26 mouse cellular contexts compared by ENCODE assay signal in genomic region chr6:134567986-134568556, GRCm38 (mm10). TPM values are rescaled to one million over a fixed set of nuclear protein-coding genes. Genes with fewer than 3 reads are reported as not detected.
DNase-seq lines count a peak whose midpoint lies in the region; ATAC-seq and TF ChIP-seq lines count a peak whose summit lies in the region.
"Had no signal": no experiment of that assay in that cellular context is flagged by ENCODE, and none has a peak within 500 bp of the region (broad histone marks: within the 10 kb centered on the region; RNA-seq: fewer than 3 reads in every experiment).

No protein-coding gene starts in this region.

- 70% methylated on average over 5 of the region's 5 CpGs for WGBS in hindbrain, embryonic 10.5 days
- WGBS in hindbrain, postnatal 0 days = 70% methylated on average over 5 of the region's 5 CpGs
- WGBS in kidney, embryonic 14.5 days = 72% methylated on average over 5 of the region's 5 CpGs
- WGBS in midbrain, embryonic 11.5 days = 72% methylated on average over 5 of the region's 5 CpGs
- WGBS in midbrain, embryonic 16.5 days = 75% methylated on average over 5 of the region's 5 CpGs

- 0 out of 2 replicates have a peak overlapping the region, but pooled peaks have one; percentile 11 for H3K4me3 ChIP-seq in hindbrain, embryonic 10.5 days
- H3K4me3 ChIP-seq in hindbrain, postnatal 0 days (ENCODE audit: low read length) = no peak overlapping the region
- H3K4me3 ChIP-seq in kidney, embryonic 14.5 days (ENCODE audit: low read length) = no peak overlapping the region
- H3K4me3 ChIP-seq in midbrain, embryonic 11.5 days (ENCODE audit: low read depth, low read length) = no peak overlapping the region
- no peak overlapping the region for H3K4me3 ChIP-seq in midbrain, embryonic 16.5 days (ENCODE audit: low read depth, low read length)

- no peak overlapping the region for H3K9ac ChIP-seq in hindbrain, postnatal 0 days (replicated peaks; ENCODE audit: low read length)
- no peak overlapping the region for H3K9ac ChIP-seq in kidney, embryonic 14.5 days (ENCODE audit: low read depth, low read length)
- no peak overlapping the region for H3K9ac ChIP-seq in midbrain, embryonic 11.5 days (ENCODE audit: low read length)
- no peak overlapping the region for H3K9ac ChIP-seq in midbrain, embryonic 16.5 days (ENCODE audit: low read depth, low read length)

- peaks cover 33% of the 10 kb centered on the region for H3K4me1 ChIP-seq in hindbrain, embryonic 10.5 days (replicated peaks)
- peaks cover 12% of the 10 kb centered on the region; the same call in 1 of the 2 replicates for H3K4me1 ChIP-seq in hindbrain, postnatal 0 days (ENCODE audit: insufficient read depth, low read length)
- peaks cover 16% of the 10 kb centered on the region for H3K4me1 ChIP-seq in kidney, embryonic 14.5 days (ENCODE audit: control insufficient read depth, insufficient read depth, low read length)
- H3K4me1 ChIP-seq in midbrain, embryonic 11.5 days (ENCODE audit: control insufficient read depth, insufficient read depth, low read length) = peaks cover 15% of the 10 kb centered on the region
- peaks cover 15% of the 10 kb centered on the region for H3K4me1 ChIP-seq in midbrain, embryonic 16.5 days (ENCODE audit: control insufficient read depth, insufficient read depth, low read length)

- peak; percentile 14 for DNase-seq in cerebellum, adult 11-12 months
- DNase-seq in cerebellum, postnatal 4 days (ENCODE audit: low spot score in 2 of 2) = no peak
- DNase-seq in hindbrain, embryonic 10.5 days (ENCODE audit: low spot score) = no peak
- no peak for DNase-seq in hindbrain, postnatal 0 days (ENCODE audit: low spot score)
- DNase-seq in kidney, postnatal 25 days = peak; percentile 25 to 55
- DNase-seq in midbrain, embryonic 11.5 days (ENCODE audit: low spot score, missing footprints) = peak; percentile 86
- DNase-seq: adrenal gland, adult 2 months; adrenal gland, postnatal 36 days; cerebellum, adult 8-10 months; cerebellum, postnatal 36 days; embryo, embryonic 11 days; gastrocnemius, postnatal 36 days; heart, postnatal 36 days; liver, embryonic 13.5 days; lung, embryonic 14.5 days; lung, postnatal 14 days; thymus, adult 2 months; thymus, postnatal 36 days had no signal

- ATAC-seq in hindbrain, postnatal 0 days = no peak
- ATAC-seq in kidney, embryonic 14.5 days (ENCODE audit: low FRiP score, low TSS enrichment) = no peak
- no peak for ATAC-seq in midbrain, embryonic 11.5 days (ENCODE audit: low FRiP score)
- no peak for ATAC-seq in midbrain, embryonic 16.5 days

- no peak overlapping the region; the same call in 1 of the 2 replicates for H3K27ac ChIP-seq in hindbrain, embryonic 10.5 days
- no peak overlapping the region for H3K27ac ChIP-seq in hindbrain, postnatal 0 days
- H3K27ac ChIP-seq in kidney, embryonic 14.5 days (ENCODE audit: low read depth, low read length) = no peak overlapping the region
- no peak overlapping the region; the same call in 1 of the 2 replicates for H3K27ac ChIP-seq in midbrain, embryonic 11.5 days (ENCODE audit: low read depth, low read length)
- no peak overlapping the region for H3K27ac ChIP-seq in midbrain, embryonic 16.5 days (ENCODE audit: low read length)
- H3K27ac ChIP-seq: liver, embryonic 13.5 days had no signal

- no peak overlapping the region for H3K4me2 ChIP-seq in hindbrain, postnatal 0 days (ENCODE audit: low read depth, low read length)
- H3K4me2 ChIP-seq in kidney, embryonic 14.5 days (replicated peaks; ENCODE audit: low read depth, low read length) = no peak overlapping the region
- H3K4me2 ChIP-seq in midbrain, embryonic 11.5 days = no peak overlapping the region
- H3K4me2 ChIP-seq in midbrain, embryonic 16.5 days (ENCODE audit: low read length) = no peak overlapping the region

- H3K36me3 ChIP-seq in hindbrain, embryonic 10.5 days = no peaks in the 10 kb centered on the region
- no peaks in the 10 kb centered on the region for H3K36me3 ChIP-seq in hindbrain, postnatal 0 days (ENCODE audit: insufficient read depth, low read length)
- no peaks in the 10 kb centered on the region for H3K36me3 ChIP-seq in kidney, embryonic 14.5 days (ENCODE audit: control insufficient read depth, insufficient read depth, low read length)
- no peaks in the 10 kb centered on the region for H3K36me3 ChIP-seq in midbrain, embryonic 11.5 days (ENCODE audit: control insufficient read depth, insufficient read depth, low read length)
- no peaks in the 10 kb centered on the region for H3K36me3 ChIP-seq in midbrain, embryonic 16.5 days (ENCODE audit: control insufficient read depth, insufficient read depth, low read length)
- H3K36me3 ChIP-seq: embryonic facial prominence, embryonic 12.5 days; hindbrain, embryonic 15.5 days; intestine, embryonic 15.5 days; limb, embryonic 13.5 days; liver, embryonic 13.5 days; midbrain, embryonic 15.5 days; neural tube, embryonic 13.5 days had no signal

- TF ChIP-seq CTCF in hindbrain, postnatal 0 days (IDR thresholded peaks at IDR 0.05; ENCODE audit: low read depth) = no peak

- H3K9me3 ChIP-seq in hindbrain, embryonic 10.5 days = 0 out of 2 replicates have a peak, but pooled peaks cover 2% of the 10 kb centered on the region
- no peaks in the 10 kb centered on the region for H3K9me3 ChIP-seq in hindbrain, postnatal 0 days (ENCODE audit: low read length)
- no peaks in the 10 kb centered on the region for H3K9me3 ChIP-seq in kidney, embryonic 14.5 days (ENCODE audit: control insufficient read depth, low read length)
- H3K9me3 ChIP-seq in midbrain, embryonic 11.5 days (ENCODE audit: control insufficient read depth, low read length) = no peaks in the 10 kb centered on the region
- no peaks in the 10 kb centered on the region for H3K9me3 ChIP-seq in midbrain, embryonic 16.5 days (replicated peaks; ENCODE audit: control insufficient read depth, low read length, poor library complexity, severe bottlenecking)
- H3K9me3 ChIP-seq: hindbrain, embryonic 15.5 days; intestine, embryonic 15.5 days; limb, embryonic 13.5 days; liver, embryonic 13.5 days; midbrain, embryonic 15.5 days; neural tube, embryonic 13.5 days had no signal

- peaks cover 23% of the 10 kb centered on the region; the same call in 1 of the 2 replicates for H3K27me3 ChIP-seq in hindbrain, embryonic 10.5 days (ENCODE audit: insufficient read depth, poor library complexity, severe bottlenecking)
- no peaks in the 10 kb centered on the region for H3K27me3 ChIP-seq in hindbrain, postnatal 0 days (ENCODE audit: insufficient read depth, low read length)
- H3K27me3 ChIP-seq in kidney, embryonic 14.5 days (ENCODE audit: control insufficient read depth, insufficient read depth, low read length) = no peaks in the 10 kb centered on the region
- H3K27me3 ChIP-seq in midbrain, embryonic 11.5 days (ENCODE audit: control insufficient read depth, insufficient read depth, low read length) = no peaks in the 10 kb centered on the region
- no peaks in the 10 kb centered on the region; the same call in 1 of the 2 replicates for H3K27me3 ChIP-seq in midbrain, embryonic 16.5 days (ENCODE audit: control insufficient read depth, insufficient read depth, low read depth, low read length)
- H3K27me3 ChIP-seq: embryonic facial prominence, embryonic 12.5 days; hindbrain, embryonic 15.5 days; intestine, embryonic 15.5 days; limb, embryonic 13.5 days; liver, embryonic 13.5 days; midbrain, embryonic 15.5 days; neural tube, embryonic 13.5 days had no signal

RNA-seq across cellular contexts. Expression of gene Lrp6, which starts 1.3 kb away (rescaled TPM):
- polyA plus RNA-seq in hindbrain, embryonic 10.5 days (2016; fragmentation: Nextera tagmentation; extraction: Ambion mirVana) = 24.7 and 25.3 TPM in 2 replicates
- total RNA-seq in hindbrain, postnatal 0 days (2014; rRNA removed) = 23.9 and 26.1 TPM in 2 replicates
- polyA plus RNA-seq in hindbrain, postnatal 0 days (2015; fragmentation: Nextera tagmentation; extraction: Ambion mirVana) = 12.1 and 13.0 TPM in 2 replicates
- 32.6 and 49.7 TPM in 2 replicates for polyA plus RNA-seq in kidney, embryonic 14.5 days (2014; fragmentation: Nextera tagmentation; extraction: Ambion mirVana)
- polyA plus RNA-seq in midbrain, embryonic 11.5 days (2014; fragmentation: Nextera tagmentation; extraction: Ambion mirVana) = 25.0 and 27.5 TPM in 2 replicates
- 14.4 and 16.7 TPM in 2 replicates for polyA plus RNA-seq in midbrain, embryonic 16.5 days (2015; fragmentation: Nextera tagmentation; extraction: Ambion mirVana)

Comparison
In these comparisons a context has a peak if more than half of its experiments do, and no peak if none do; other contexts are left out.
1. DNase-seq: peak in cerebellum, adult 11-12 months (single experiment), kidney, postnatal 25 days (2 of 2) and midbrain, embryonic 11.5 days (single experiment); none in cerebellum, postnatal 4 days (0 of 2), hindbrain, embryonic 10.5 days (single experiment) and hindbrain, postnatal 0 days (single experiment).